Comparison of ENCODE assay signal across 23 mouse cellular contexts in the genomic region with DNA sequence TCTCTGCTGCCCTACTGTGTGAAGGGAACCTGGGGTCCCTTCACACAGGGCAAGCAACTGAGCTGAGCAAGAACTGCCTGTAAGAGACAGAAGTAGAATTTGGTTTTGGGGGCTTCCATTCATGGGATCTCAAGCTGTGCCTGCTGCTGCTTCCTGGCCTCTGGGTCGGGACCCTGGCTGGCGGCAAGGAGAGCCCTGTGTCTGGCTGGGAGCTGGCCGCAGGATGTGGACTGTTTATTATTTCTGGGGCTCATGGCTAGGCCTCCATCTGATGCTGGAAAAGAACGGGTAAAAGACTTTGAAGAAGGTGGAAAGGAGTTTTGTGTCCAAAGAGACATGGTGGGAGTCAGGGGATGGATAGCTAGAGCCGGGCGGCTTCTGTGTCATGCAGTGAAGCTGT.
DNase-seq lines count a peak whose midpoint lies in the region; ATAC-seq and TF ChIP-seq lines count a peak whose summit lies in the region.
"Had no signal": no experiment of that assay in that cellular context is flagged by ENCODE, and none has a peak within 500 bp of the region (broad histone marks: within the 10 kb centered on the region; RNA-seq: fewer than 3 reads in every experiment).

No protein-coding gene starts in this region.

- H3K9me3 ChIP-seq in embryonic facial prominence, embryonic 10.5 days: no peaks in the 10 kb centered on the region
- H3K9me3 ChIP-seq in lung, embryonic 14.5 days (ENCODE audit: low read depth, low read length): no peaks in the 10 kb centered on the region
- H3K9me3 ChIP-seq in lung, postnatal 0 days (ENCODE audit: low read length): no peaks in the 10 kb centered on the region
- no peaks in the 10 kb centered on the region for H3K9me3 ChIP-seq in forebrain, embryonic 14.5 days (replicated peaks; ENCODE audit: control insufficient read depth, low read length)
- H3K9me3 ChIP-seq: embryonic facial prominence, embryonic 13.5 days; forebrain, embryonic 12.5 days; heart, embryonic 13.5 days; hindbrain, embryonic 15.5 days had no signal

- H3K9ac ChIP-seq in lung, embryonic 14.5 days: peak overlapping the region; percentile 21; the same call in 1 of the 2 replicates
- H3K9ac ChIP-seq in lung, postnatal 0 days (replicated peaks; ENCODE audit: low read depth): no peak overlapping the region
- no peak overlapping the region for H3K9ac ChIP-seq in forebrain, embryonic 14.5 days (ENCODE audit: low read length)
- H3K9ac ChIP-seq: embryonic facial prominence, embryonic 13.5 days; forebrain, embryonic 12.5 days; heart, embryonic 13.5 days; hindbrain, embryonic 15.5 days had no signal

- peak overlapping the region; percentile 5; the same call in 1 of the 2 replicates for H3K27ac ChIP-seq in embryonic facial prominence, embryonic 10.5 days (replicated peaks)
- H3K27ac ChIP-seq in lung, embryonic 14.5 days (ENCODE audit: low read depth): peak overlapping the region; percentile 22; the same call in 1 of the 2 replicates
- H3K27ac ChIP-seq in lung, postnatal 0 days (ENCODE audit: low read length): peak overlapping the region; percentile 52; the same call in 1 of the 2 replicates
- no peak overlapping the region for H3K27ac ChIP-seq in forebrain, embryonic 14.5 days (ENCODE audit: low read depth, low read length)
- H3K27ac ChIP-seq: embryonic facial prominence, embryonic 13.5 days; forebrain, embryonic 12.5 days; heart, embryonic 13.5 days; hindbrain, embryonic 15.5 days had no signal

- no peak for TF ChIP-seq EP300 in lung, postnatal 0 days (IDR thresholded peaks at IDR 0.05)

- H3K4me3 ChIP-seq in embryonic facial prominence, embryonic 10.5 days: no peak overlapping the region
- peak overlapping the region; percentile 23 for H3K4me3 ChIP-seq in lung, embryonic 14.5 days (ENCODE audit: low read depth, low read length)
- 0 out of 2 replicates have a peak overlapping the region, but pooled peaks have one; percentile 5 for H3K4me3 ChIP-seq in lung, postnatal 0 days (ENCODE audit: low read depth, low read length)
- H3K4me3 ChIP-seq in forebrain, embryonic 14.5 days (ENCODE audit: low read depth, low read length): no peak overlapping the region
- H3K4me3 ChIP-seq: embryonic facial prominence, embryonic 13.5 days; erythroblast, embryonic 14.5 days; forebrain, embryonic 12.5 days; heart, embryonic 13.5 days; hindbrain, embryonic 15.5 days had no signal

- H3K4me2 ChIP-seq in lung, embryonic 14.5 days: peak overlapping the region; percentile 47
- H3K4me2 ChIP-seq in lung, postnatal 0 days (replicated peaks; ENCODE audit: low read depth, low read length): peak overlapping the region; percentile 38
- no peak overlapping the region for H3K4me2 ChIP-seq in forebrain, embryonic 14.5 days (ENCODE audit: low read length)
- H3K4me2 ChIP-seq: embryonic facial prominence, embryonic 13.5 days; forebrain, embryonic 12.5 days; heart, embryonic 13.5 days; hindbrain, embryonic 15.5 days had no signal

- WGBS in embryonic facial prominence, embryonic 10.5 days: 52% methylated on average over 6 of the region's 6 CpGs
- WGBS in lung, embryonic 14.5 days: 41% methylated on average over 6 of the region's 6 CpGs
- WGBS in lung, postnatal 0 days: 47% methylated on average over 6 of the region's 6 CpGs
- WGBS in forebrain, embryonic 14.5 days: 74% methylated on average over 6 of the region's 6 CpGs

- no peaks in the 10 kb centered on the region for H3K36me3 ChIP-seq in embryonic facial prominence, embryonic 10.5 days (replicated peaks)
- H3K36me3 ChIP-seq in lung, embryonic 14.5 days (ENCODE audit: insufficient read depth): no peaks in the 10 kb centered on the region
- H3K36me3 ChIP-seq in lung, postnatal 0 days (ENCODE audit: insufficient read depth, low read length): no peaks in the 10 kb centered on the region
- no peaks in the 10 kb centered on the region for H3K36me3 ChIP-seq in forebrain, embryonic 14.5 days (ENCODE audit: control insufficient read depth, insufficient read depth, low read length)
- H3K36me3 ChIP-seq: embryonic facial prominence, embryonic 13.5 days; forebrain, embryonic 12.5 days; heart, embryonic 13.5 days; hindbrain, embryonic 15.5 days had no signal

- DNase-seq in embryonic facial prominence, embryonic 10.5 days (ENCODE audit: low spot score): no peak
- DNase-seq in lung, embryonic 14.5 days: no peak
- DNase-seq in lung, postnatal 0 days (ENCODE audit: low spot score): no peak
- peak; percentile 54 to 74 for DNase-seq in lung, postnatal 4 days
- DNase-seq in retina, embryonic 14.5 days (ENCODE audit: low spot score): no peak
- no peak for DNase-seq in forebrain, embryonic 14.5 days (ENCODE audit: low spot score)
- DNase-seq: adrenal gland, adult 2 months; adrenal gland, postnatal 14 days; cerebellum, adult 11 months; cerebellum, adult 2 months; cerebellum, adult 9-11 months; cerebellum, postnatal 25 days; gastrocnemius, postnatal 10 days; heart, adult 18-20 months; heart, postnatal 14 days; heart, postnatal 4 days had no signal

- ATAC-seq in lung, embryonic 14.5 days (ENCODE audit: insufficient read depth): no peak
- ATAC-seq in lung, postnatal 0 days: no peak
- no peak for ATAC-seq in forebrain, embryonic 14.5 days
- ATAC-seq: CD4-positive, CD25-positive, alpha-beta regulatory T cell, adult 4 months; forebrain, embryonic 16.5 days had no signal

- TF ChIP-seq CTCF in lung, embryonic 14.5 days (IDR thresholded peaks at IDR 0.05; ENCODE audit: low read depth): no peak
- TF ChIP-seq CTCF in lung, postnatal 0 days (IDR thresholded peaks at IDR 0.05): no peak

- H3K4me1 ChIP-seq in embryonic facial prominence, embryonic 10.5 days: peaks cover 40% of the 10 kb centered on the region
- H3K4me1 ChIP-seq in lung, embryonic 14.5 days (ENCODE audit: insufficient read depth): peaks cover 1% of the 10 kb centered on the region; the same call in 1 of the 2 replicates
- no peaks in the 10 kb centered on the region for H3K4me1 ChIP-seq in lung, postnatal 0 days (ENCODE audit: insufficient read depth, low read depth, low read length)
- H3K4me1 ChIP-seq in forebrain, embryonic 14.5 days (ENCODE audit: control insufficient read depth, insufficient read depth, low read length): no peaks in the 10 kb centered on the region

- H3K27me3 ChIP-seq in embryonic facial prominence, embryonic 10.5 days (replicated peaks; ENCODE audit: low read depth, poor library complexity, severe bottlenecking): peaks cover 89% of the 10 kb centered on the region
- peaks cover 37% of the 10 kb centered on the region for H3K27me3 ChIP-seq in lung, embryonic 14.5 days (ENCODE audit: insufficient read depth, low read length)
- H3K27me3 ChIP-seq in lung, postnatal 0 days (replicated peaks; ENCODE audit: insufficient read depth, low read length): 0 out of 2 replicates have a peak, but pooled peaks cover 10% of the 10 kb centered on the region
- peaks cover 36% of the 10 kb centered on the region for H3K27me3 ChIP-seq in forebrain, embryonic 14.5 days (replicated peaks; ENCODE audit: control insufficient read depth, insufficient read depth, low read length)

Comparison
In these comparisons a context has a peak if more than half of its experiments do, and no peak if none do; other contexts are left out.
1. DNase-seq: peak in lung, postnatal 4 days (2 of 2); none in embryonic facial prominence, embryonic 10.5 days (single experiment), lung, embryonic 14.5 days (single experiment), lung, postnatal 0 days (single experiment), retina, embryonic 14.5 days (single experiment) and forebrain, embryonic 14.5 days (single experiment).
2. H3K4me3 ChIP-seq: peak in lung, embryonic 14.5 days (single experiment) and lung, postnatal 0 days (single experiment); none in embryonic facial prominence, embryonic 10.5 days (single experiment) and forebrain, embryonic 14.5 days (single experiment).